29 mouse cellular contexts compared by ENCODE assay signal in genomic region chr3:137644947-137645346, GRCm38 (mm10). TPM values are rescaled to one million over a fixed set of nuclear protein-coding genes. Genes with fewer than 3 reads are reported as not detected.
"Had no signal": no experiment of that assay in that cellular context is flagged by ENCODE, and none has a peak within 500 bp of the region (broad histone marks: within the 10 kb centered on the region; RNA-seq: fewer than 3 reads in every experiment).

No protein-coding gene starts in this region.

- ATAC-seq: liver, postnatal 0 days; lung, postnatal 0 days had no signal

- H3K27me3 ChIP-seq: kidney, embryonic 15.5 days; limb, embryonic 12.5 days; limb, embryonic 15.5 days had no signal

- H3K9me3 ChIP-seq: kidney, embryonic 15.5 days; limb, embryonic 12.5 days; limb, embryonic 15.5 days had no signal

- H3K36me3 ChIP-seq: kidney, embryonic 15.5 days; limb, embryonic 12.5 days; limb, embryonic 15.5 days had no signal

- H3K4me1 ChIP-seq: limb, embryonic 15.5 days had no signal

- DNase-seq: kidney, adult 8-10 months; kidney, postnatal 25 days; layer of hippocampus, adult 9-11 months; liver, postnatal 0 days; lung, embryonic 14.5 days; midbrain, embryonic 14.5 days; thymus, adult 18-20 months; thymus, postnatal 36 days had no signal

- H3K9ac ChIP-seq: kidney, embryonic 15.5 days; limb, embryonic 12.5 days; limb, embryonic 15.5 days; liver, embryonic 14.5 days; liver, postnatal 0 days; lung, embryonic 14.5 days had no signal

- H3K4me3 ChIP-seq: kidney, embryonic 15.5 days; layer of hippocampus, adult 2 months; limb, embryonic 12.5 days; limb, embryonic 15.5 days had no signal

- H3K4me2 ChIP-seq: kidney, embryonic 15.5 days; limb, embryonic 12.5 days; limb, embryonic 15.5 days; liver, embryonic 11.5 days; lung, embryonic 14.5 days had no signal

- H3K27ac ChIP-seq: kidney, embryonic 15.5 days; layer of hippocampus, adult 2 months; limb, embryonic 12.5 days; limb, embryonic 15.5 days; liver, embryonic 14.5 days; macrophage had no signal

RNA-seq across cellular contexts. Expression of gene Ddit4l, which starts 23.5 kb away (rescaled TPM):
- total RNA-seq: megakaryocyte, adult 5-6 weeks had no signal
- polyA plus RNA-seq: macrophage had no signal

RNA-seq across cellular contexts. Expression of gene Gm21962, which starts 26.4 kb away (rescaled TPM):
- total RNA-seq: layer of hippocampus, adult 2 months; layer of hippocampus, postnatal 25 days; left cerebral cortex, adult 18-20 months; left cerebral cortex, postnatal 25 days; megakaryocyte, adult 5-6 weeks; midbrain, postnatal 0 days had no signal
- polyA plus RNA-seq: kidney, embryonic 15.5 days; large intestine, adult 2 months; limb, embryonic 12.5 days; limb, embryonic 15.5 days; liver, embryonic 11.5 days; liver, embryonic 14.5 days; liver, postnatal 0 days; lung, embryonic 14.5 days; lung, postnatal 0 days; macrophage; midbrain, embryonic 14.5 days; midbrain, postnatal 0 days; neural tube, embryonic 11.5 days; neural tube, embryonic 14.5 days; small intestine, adult 2 months; spleen, adult 2 months; stomach, embryonic 16.5 days; testis, adult 2 months; urinary bladder, adult 2 months had no signal
